Mouse (Mus musculus): ENCODE results near the gene Ccdc13. TPM values are rescaled to one million over a fixed set of nuclear protein-coding genes. Genes with fewer than 3 reads are reported as not detected.

Ccdc13 gene
- polyA plus RNA-seq, 1 experiment from 2014 or later: 2.3 TPM

GRCm38 (mm10) chr9:121762761-121763160 lies 76.5 kb downstream of the Ccdc13 start:
- H3K9me3 ChIP-seq (ENCODE audit: control insufficient read depth, low read length): no peaks in the 10 kb centered on the region
- H3K4me3 ChIP-seq (replicated peaks; ENCODE audit: low read depth, low read length): no peak overlapping the region
- H3K4me2 ChIP-seq (ENCODE audit: low read length): no peak overlapping the region
- no peak for ATAC-seq (ENCODE audit: low FRiP score, low TSS enrichment)
- H3K27ac ChIP-seq (replicated peaks; ENCODE audit: low read depth, low read length): no peak overlapping the region
- no peak for DNase-seq
- H3K9ac ChIP-seq (replicated peaks; ENCODE audit: low read length): no peak overlapping the region
- WGBS: 90% methylated on average over 25 of the region's 25 CpGs
- H3K4me1 ChIP-seq (ENCODE audit: control insufficient read depth, insufficient read depth, low read length): peaks cover 16% of the 10 kb centered on the region
- no peaks in the 10 kb centered on the region for H3K27me3 ChIP-seq (ENCODE audit: control insufficient read depth, insufficient read depth, low read length)
- H3K36me3 ChIP-seq (ENCODE audit: control insufficient read depth, insufficient read depth, low read length): peaks cover 54% of the 10 kb centered on the region

DNA sequence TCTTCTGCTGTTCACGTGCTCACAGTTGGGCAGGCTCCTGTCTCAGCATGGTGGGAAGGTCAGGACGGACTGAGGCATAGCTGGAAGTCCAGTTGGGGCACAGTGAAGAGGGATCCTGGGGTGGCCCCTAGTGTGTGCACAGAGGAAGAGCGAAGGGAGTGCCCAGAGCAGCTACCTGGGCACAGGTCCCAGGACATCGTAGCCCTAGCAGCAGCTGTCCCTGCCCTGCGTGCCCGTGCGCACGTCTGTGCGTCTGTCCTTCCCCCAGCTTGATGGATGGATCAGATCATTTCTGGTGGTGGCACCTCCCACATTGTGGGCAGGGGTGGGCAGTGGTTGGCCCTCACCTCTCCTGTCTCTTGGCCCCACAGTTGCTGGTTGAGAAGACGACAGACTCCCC lies 77.0 kb downstream of the Ccdc13 start:
- no peak overlapping the region for H3K4me2 ChIP-seq (ENCODE audit: low read length)
- no peak overlapping the region for H3K27ac ChIP-seq (replicated peaks; ENCODE audit: low read depth, low read length)
- no peaks in the 10 kb centered on the region for H3K27me3 ChIP-seq (ENCODE audit: control insufficient read depth, insufficient read depth, low read length)
- peaks cover 49% of the 10 kb centered on the region for H3K36me3 ChIP-seq (ENCODE audit: control insufficient read depth, insufficient read depth, low read length)
- H3K9ac ChIP-seq (replicated peaks; ENCODE audit: low read length): no peak overlapping the region
- no peak overlapping the region for H3K4me3 ChIP-seq (replicated peaks; ENCODE audit: low read depth, low read length)
- H3K9me3 ChIP-seq (ENCODE audit: control insufficient read depth, low read length): no peaks in the 10 kb centered on the region
- ATAC-seq (ENCODE audit: low FRiP score, low TSS enrichment): no peak
- WGBS: 87% methylated on average over 10 of the region's 10 CpGs
- peaks cover 16% of the 10 kb centered on the region for H3K4me1 ChIP-seq (ENCODE audit: control insufficient read depth, insufficient read depth, low read length)
- DNase-seq: no peak

- Histone ChIP-seq H3K9ac (replicated peaks; ENCODE audit: low read length) (no peak overlapping the region), H3K36me3 (ENCODE audit: control insufficient read depth, insufficient read depth, low read length) (peaks cover 48% of the 10 kb centered on the region), H3K27me3 (ENCODE audit: control insufficient read depth, insufficient read depth, low read length) (no peaks in the 10 kb centered on the region), H3K4me3 (replicated peaks; ENCODE audit: low read depth, low read length) (no peak overlapping the region), H3K27ac (replicated peaks; ENCODE audit: low read depth, low read length) (no peak overlapping the region), H3K4me1 (ENCODE audit: control insufficient read depth, insufficient read depth, low read length) (peaks cover 16% of the 10 kb centered on the region), H3K9me3 (ENCODE audit: control insufficient read depth, low read length) (no peaks in the 10 kb centered on the region), H3K4me2 (ENCODE audit: low read length) (no peak overlapping the region)
- DNase-seq: no peak
- WGBS: 53% methylated on average over 8 of the region's 8 CpGs
- no peak for ATAC-seq (ENCODE audit: low FRiP score, low TSS enrichment)
These were observed 77.5 kb downstream of the Ccdc13 start for GRCm38 (mm10) chr9:121761787-121762186.

DNA sequence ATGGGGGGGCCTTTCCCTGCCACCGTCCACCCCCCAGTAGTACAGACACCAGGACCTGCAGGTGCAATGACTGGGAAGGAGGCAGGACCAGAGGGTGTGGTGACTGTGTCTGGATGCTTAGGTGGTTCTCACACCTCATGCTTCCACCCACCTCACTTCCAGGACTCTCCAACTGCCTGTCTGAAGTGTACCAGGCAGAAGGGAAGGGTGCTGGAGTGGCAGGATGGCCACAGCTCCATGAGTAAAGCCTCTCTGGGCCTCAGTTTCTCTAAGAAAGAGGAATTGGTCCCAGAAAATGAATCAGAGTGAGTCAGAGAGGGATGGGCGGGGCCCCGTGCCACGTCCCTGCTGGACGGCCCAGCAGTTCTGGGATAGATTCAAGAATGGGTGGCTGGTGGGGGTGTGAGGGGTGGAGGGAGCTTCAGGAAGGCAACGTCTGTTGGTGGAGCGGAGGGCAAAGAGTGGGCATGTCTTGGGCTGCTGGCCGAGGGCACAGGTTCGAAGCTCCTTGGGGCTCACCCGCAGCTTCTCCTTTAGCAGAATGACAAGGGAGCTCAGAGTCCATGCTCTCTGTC lies 78.1 kb downstream of the Ccdc13 start:
- no peak overlapping the region for H3K27ac ChIP-seq (replicated peaks; ENCODE audit: low read depth, low read length)

DNA sequence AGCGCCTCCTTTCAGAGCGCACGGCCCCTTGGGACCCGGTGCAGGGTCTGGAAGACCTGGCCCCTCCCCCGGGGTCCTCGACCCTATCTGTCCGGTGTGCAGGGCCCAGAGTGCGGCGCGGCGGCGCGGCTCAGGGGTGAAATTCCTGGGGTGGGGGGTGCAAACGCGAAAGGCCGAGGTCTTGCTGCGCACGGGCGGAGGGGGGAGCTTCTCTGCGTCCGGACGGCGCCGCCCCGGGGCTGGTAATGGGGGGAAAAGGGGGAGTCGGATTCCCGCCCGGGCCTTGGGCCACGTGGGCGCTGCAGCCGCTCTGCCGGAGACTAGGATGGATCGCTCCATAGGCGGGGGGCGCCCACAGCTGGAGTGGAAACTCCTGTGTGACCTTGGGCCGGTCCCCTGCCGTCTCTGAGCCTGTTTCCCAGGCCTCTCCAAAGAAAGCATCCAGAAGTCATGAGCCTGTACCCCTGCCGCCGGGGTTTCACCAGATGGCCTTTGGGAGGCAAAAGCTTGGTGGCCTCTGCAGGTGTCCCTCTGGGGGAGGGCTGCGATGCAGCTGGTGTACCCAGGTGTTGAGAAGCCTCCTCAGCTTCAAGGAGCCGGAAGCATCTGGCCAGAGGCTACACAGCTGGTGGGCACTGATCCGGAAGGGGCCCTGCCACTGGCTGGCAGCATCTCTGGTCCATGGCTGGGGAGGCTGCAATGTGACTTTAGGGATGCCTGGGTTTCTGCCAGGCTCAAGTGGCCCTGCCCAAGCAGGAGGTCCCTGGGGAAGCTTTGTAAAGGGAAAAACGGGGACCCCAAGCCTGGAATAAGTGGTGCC lies 78.8 kb downstream of the Ccdc13 start:
- WGBS: 2% methylated on average over 43 of the region's 43 CpGs
- Histone ChIP-seq H3K4me2 (ENCODE audit: low read length) (peak overlapping the region; percentile 93), H3K9ac (replicated peaks; ENCODE audit: low read length) (peak overlapping the region; percentile 89), H3K36me3 (ENCODE audit: control insufficient read depth, insufficient read depth, low read length) (peaks cover 46% of the 10 kb centered on the region), H3K4me3 (replicated peaks; ENCODE audit: low read depth, low read length) (peak overlapping the region; percentile 88), H3K27me3 (ENCODE audit: control insufficient read depth, insufficient read depth, low read length) (no peaks in the 10 kb centered on the region), H3K27ac (replicated peaks; ENCODE audit: low read depth, low read length) (peak overlapping the region; percentile 85), H3K4me1 (ENCODE audit: control insufficient read depth, insufficient read depth, low read length) (peaks cover 16% of the 10 kb centered on the region), H3K9me3 (ENCODE audit: control insufficient read depth, low read length) (no peaks in the 10 kb centered on the region)
- DNase-seq: peak; percentile 79
- ATAC-seq (ENCODE audit: low FRiP score, low TSS enrichment): peak; percentile 55; the same call in 1 of the 2 replicates

More for the DNA sequence above, 78.1 kb downstream of the Ccdc13 start:
- H3K4me2 ChIP-seq (ENCODE audit: low read length): peak overlapping the region; percentile 93
- H3K9ac ChIP-seq (replicated peaks; ENCODE audit: low read length): peak overlapping the region; percentile 89
- H3K9me3 ChIP-seq (ENCODE audit: control insufficient read depth, low read length): no peaks in the 10 kb centered on the region
- H3K4me1 ChIP-seq (ENCODE audit: control insufficient read depth, insufficient read depth, low read length): peaks cover 16% of the 10 kb centered on the region
- WGBS: 61% methylated on average over 10 of the region's 10 CpGs
- no peak for DNase-seq
- ATAC-seq (ENCODE audit: low FRiP score, low TSS enrichment): no peak
- H3K4me3 ChIP-seq (replicated peaks; ENCODE audit: low read depth, low read length): peak overlapping the region; percentile 88
- no peaks in the 10 kb centered on the region for H3K27me3 ChIP-seq (ENCODE audit: control insufficient read depth, insufficient read depth, low read length)
- H3K36me3 ChIP-seq (ENCODE audit: control insufficient read depth, insufficient read depth, low read length): peaks cover 46% of the 10 kb centered on the region

GRCm38 (mm10) chr9:121759091-121760081 lies 79.9 kb downstream of the Ccdc13 start, which contains the start of gene Zfp651:
Gene Zfp651 (plus strand): TSS chr9:121759330.
- H3K9ac ChIP-seq (replicated peaks; ENCODE audit: low read length): peak within 1 kb of the TSS; percentile 89
- ATAC-seq (ENCODE audit: low FRiP score, low TSS enrichment) (peak; percentile 86), DNase-seq (peak; percentile 92)
- H3K9me3 ChIP-seq (ENCODE audit: control insufficient read depth, low read length): no peaks in the 10 kb centered on the region
- H3K27ac ChIP-seq (replicated peaks; ENCODE audit: low read depth, low read length): peak within 1 kb of the TSS; percentile 85
- peaks cover 46% of the 10 kb centered on the region for H3K36me3 ChIP-seq (ENCODE audit: control insufficient read depth, insufficient read depth, low read length)
- no peaks in the 10 kb centered on the region for H3K27me3 ChIP-seq (ENCODE audit: control insufficient read depth, insufficient read depth, low read length)
- WGBS: under 1% methylated on average over 88 of the region's 97 CpGs
- peak within 1 kb of the TSS; percentile 88 for H3K4me3 ChIP-seq (replicated peaks; ENCODE audit: low read depth, low read length)
- peaks cover 16% of the 10 kb centered on the region for H3K4me1 ChIP-seq (ENCODE audit: control insufficient read depth, insufficient read depth, low read length)
- H3K4me2 ChIP-seq (ENCODE audit: low read length): peak within 1 kb of the TSS; percentile 93

GRCm38 (mm10) chr9:121757835-121758814 lies 81.1 kb downstream of the Ccdc13 start:
- 56% methylated on average over 10 of the region's 10 CpGs for WGBS
- ATAC-seq (ENCODE audit: low FRiP score, low TSS enrichment): no peak
- peak overlapping the region; percentile 93 for H3K4me2 ChIP-seq (ENCODE audit: low read length)
- H3K9me3 ChIP-seq (ENCODE audit: control insufficient read depth, low read length): no peaks in the 10 kb centered on the region
- peaks cover 45% of the 10 kb centered on the region for H3K36me3 ChIP-seq (ENCODE audit: control insufficient read depth, insufficient read depth, low read length)
- DNase-seq: peak; percentile 8
- H3K9ac ChIP-seq (replicated peaks; ENCODE audit: low read length): 0 out of 2 replicates have a peak overlapping the region, but pooled peaks have one; percentile 9
- no peaks in the 10 kb centered on the region for H3K27me3 ChIP-seq (ENCODE audit: control insufficient read depth, insufficient read depth, low read length)
- peaks cover 16% of the 10 kb centered on the region for H3K4me1 ChIP-seq (ENCODE audit: control insufficient read depth, insufficient read depth, low read length)
- no peak overlapping the region for H3K27ac ChIP-seq (replicated peaks; ENCODE audit: low read depth, low read length)
- H3K4me3 ChIP-seq (replicated peaks; ENCODE audit: low read depth, low read length): peak overlapping the region; percentile 88

Measured in midbrain, embryonic 14.5 days (tissue).